Mouse (Mus musculus): ENCODE measurements around the gene Srsf4.

The Srsf4 gene

DNA sequence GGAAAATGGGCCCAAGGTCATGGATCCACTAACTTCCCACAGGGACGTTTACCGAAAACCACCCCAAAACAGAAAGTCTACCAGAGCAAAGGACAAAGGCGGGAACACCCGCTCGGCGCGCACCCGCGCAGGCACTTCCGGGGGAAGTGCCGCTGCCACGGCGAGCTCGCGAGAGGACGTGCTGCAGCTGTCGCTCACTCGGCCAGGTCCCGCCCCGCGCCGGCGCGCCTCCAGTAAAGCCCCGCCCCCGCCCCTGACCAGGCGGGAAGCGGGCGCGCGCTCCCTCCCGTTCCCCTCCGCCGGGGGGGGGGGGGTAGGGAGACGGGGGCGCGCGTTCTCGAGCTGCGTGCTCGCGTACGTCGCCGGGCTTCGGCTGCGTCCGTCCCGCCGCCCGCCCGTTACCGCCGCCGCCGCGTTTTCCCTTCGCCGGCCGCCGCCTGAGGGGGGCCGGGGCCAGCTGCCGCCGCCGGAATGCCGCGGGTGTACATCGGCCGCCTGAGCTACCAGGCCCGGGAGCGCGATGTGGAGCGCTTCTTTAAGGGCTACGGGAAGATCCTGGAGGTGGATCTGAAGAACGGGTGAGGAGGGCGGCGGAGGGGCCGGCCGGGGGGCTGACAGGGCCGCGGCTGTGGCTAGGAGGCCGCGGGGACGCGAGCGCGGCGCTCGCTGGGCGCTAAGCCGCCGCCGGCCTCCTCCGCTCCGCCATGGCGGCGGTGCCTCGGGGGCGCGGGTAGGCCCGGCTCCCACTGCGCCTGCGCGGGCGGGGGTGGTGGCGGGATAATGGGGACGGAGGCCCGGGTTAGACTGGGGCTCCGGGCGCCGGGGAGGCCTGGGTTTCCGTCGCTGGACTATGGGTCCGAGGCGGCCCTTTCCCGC is at the start of gene Srsf4:
Srsf4 (plus strand) TSS at position 325 of the 876 bp plus-strand sequence.
- peak; percentile 84 to 85 for DNase-seq (ENCODE audit: low read depth in 2 of 2, low spot score in 2 of 2)

DNA sequence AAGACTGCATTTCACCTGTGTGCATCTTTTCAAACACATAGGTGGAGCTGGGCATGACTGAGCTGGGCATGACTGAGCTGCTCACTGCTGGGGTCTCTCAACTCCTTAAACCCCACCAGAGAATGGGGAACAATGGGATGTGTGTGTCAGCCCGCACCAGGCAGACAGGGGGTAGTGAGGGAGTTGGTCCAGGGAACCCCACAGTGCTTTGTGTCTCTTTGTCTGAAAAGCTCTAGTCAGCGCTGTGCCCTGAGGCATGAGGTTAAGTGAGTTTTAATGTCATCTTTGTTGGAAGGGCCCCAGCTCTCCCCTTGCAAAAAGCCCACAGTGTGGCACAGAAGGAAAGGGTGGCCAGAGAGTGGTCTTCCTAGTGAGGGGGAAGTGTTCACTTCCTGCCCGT is 48.5 kb upstream of the Srsf4 start:
- no peak for DNase-seq (ENCODE audit: low read depth in 2 of 2, low spot score in 2 of 2)

DNA sequence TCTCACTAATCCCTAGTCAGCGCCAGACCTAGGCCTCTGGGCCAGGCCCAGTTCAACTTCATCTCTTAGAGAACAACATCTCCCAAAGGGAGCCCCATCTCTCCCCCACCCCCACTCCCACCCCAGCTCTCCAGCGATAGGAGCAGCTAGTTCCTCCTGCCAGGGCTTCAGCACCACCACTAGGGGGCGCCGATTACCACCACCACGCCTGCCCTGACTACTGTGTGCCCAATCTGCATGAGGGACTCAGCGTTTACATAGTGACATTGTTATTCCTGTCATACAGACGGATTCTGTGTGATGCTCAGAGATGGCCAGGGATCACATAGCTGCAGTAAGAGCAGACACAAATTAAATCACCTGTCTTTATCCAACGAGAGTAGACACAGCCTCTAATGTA is 47.6 kb upstream of the Srsf4 start:
- DNase-seq (ENCODE audit: low read depth in 2 of 2, low spot score in 2 of 2) = peak; percentile 41 to 47

DNA sequence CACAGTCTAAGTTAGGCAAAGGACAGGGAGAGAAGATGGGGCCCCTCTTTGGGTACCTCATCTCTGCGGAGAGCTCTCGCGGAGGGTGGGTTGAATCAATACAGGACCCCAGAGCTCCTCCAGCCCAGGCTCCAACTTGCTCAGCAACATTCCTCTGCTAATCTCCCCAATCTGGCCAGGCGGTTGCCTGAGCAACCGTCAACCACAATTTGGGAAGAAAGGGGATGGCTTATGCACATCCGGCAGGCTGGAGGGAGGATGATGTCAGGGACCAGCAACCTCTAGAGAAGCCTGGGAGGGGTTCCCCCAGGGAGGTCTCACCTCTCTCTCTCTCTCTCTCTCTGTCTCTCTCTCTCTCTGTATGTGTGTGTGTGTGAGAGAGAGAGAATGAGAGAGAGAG is 46.5 kb upstream of the Srsf4 start:
- DNase-seq (ENCODE audit: low read depth in 2 of 2, low spot score in 2 of 2) = no peak

DNA sequence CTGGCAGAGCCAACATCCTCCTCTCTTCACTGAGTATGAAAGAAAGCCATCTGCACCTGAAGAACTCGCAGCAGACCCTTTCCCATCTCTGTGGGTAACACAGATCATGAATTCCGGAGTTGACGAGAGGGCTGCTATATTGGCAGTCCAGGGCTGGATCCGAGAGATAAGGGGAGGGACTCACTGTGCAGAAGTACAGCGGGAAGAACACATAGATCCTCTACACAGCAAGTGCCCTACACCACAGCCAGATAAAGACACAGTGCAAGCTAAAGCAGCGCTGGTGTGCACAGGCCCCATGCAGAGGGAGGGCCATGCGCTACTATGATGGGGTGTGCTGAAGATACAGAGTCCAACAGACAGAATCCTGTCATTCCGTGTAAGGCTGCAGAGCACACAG is 44.3 kb upstream of the Srsf4 start:
- no peak for DNase-seq (ENCODE audit: low read depth in 2 of 2, low spot score in 2 of 2)

DNA sequence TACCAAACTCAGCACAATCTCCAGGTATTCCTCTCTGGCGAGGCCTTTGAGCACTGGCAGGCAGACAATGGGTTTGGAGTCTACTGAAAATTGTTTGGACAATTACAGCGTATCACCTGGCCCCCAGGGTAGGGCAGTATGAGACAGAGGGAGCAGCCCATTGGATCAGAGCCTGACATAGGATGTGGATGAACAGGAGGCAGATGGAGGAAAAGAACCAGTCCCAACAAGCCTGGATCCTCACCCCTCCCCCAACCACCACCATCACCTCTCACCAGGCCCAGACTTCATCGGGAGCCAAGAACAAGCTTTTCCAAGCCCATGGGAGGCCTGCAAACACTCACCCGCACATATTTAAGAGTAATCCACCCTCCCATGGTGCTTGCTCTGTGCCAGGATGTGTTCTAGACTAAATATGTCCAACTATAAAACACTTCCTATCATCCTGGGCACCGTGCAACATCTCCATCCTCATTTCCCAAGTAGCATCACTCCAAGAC is 41.8 kb upstream of the Srsf4 start:
- no peak for DNase-seq (ENCODE audit: low read depth in 2 of 2, low spot score in 2 of 2)

DNA sequence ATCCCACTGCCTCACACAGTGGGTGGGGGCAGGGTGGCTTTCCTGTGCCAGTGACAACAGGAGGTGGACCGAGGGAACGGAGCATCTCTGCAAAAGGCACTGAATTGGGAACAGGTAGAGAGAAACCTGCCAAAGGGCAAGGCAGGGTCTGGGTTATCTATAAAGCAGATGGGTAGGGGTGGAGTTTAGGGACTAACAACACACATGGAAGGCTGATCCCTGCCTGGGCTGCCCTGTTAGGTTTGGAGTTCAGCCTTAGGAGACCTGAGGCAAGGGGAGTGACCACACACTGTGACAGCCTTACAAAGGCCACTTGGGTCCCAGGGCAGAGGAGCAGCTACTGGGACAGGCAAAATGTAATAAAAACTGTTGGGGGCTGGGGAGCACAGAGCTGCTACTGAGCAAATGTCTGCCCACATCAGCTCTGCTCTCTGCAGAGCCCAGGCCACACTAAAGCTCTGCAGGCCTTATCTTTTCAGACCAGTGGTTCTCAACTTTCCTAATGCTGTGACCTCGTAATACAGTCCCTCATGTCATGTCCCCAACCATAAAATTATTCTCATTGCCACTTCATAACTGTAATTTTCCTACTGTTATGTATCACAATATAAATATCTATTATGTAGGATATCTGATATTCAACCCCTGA is 40.5 kb upstream of the Srsf4 start:
- no peak for DNase-seq (ENCODE audit: low read depth in 2 of 2, low spot score in 2 of 2)

DNA sequence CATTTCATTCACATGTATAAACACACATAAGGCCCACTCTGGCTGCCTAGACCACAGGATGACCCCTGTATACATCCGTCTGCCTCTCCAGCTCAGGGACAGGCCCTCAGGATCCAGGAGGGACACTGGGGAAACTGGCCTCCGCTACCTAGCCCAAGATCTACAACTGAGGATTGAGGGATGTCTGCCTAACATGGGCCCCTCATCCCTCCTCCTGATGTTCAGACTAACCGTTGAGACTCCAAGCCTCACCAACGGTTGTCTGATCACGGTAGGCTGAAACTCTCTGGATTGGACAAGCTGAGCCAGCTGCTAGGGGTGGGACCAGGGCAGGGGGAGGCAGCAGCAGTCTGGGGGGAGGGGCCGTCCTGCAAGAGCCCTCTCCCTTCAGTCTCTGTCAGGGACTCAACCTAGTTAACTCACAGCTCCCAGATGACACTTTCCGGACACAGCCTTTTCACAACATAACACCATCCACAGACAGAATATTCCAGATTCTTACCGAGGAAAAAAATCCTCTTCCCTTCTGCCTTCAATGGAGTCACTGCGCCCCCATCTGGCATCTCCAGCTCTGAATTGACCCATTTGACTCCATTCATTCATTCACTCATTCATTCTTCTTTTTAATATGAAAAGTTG is 39.3 kb upstream of the Srsf4 start:
- no peak for DNase-seq (ENCODE audit: low read depth in 2 of 2, low spot score in 2 of 2)

DNA sequence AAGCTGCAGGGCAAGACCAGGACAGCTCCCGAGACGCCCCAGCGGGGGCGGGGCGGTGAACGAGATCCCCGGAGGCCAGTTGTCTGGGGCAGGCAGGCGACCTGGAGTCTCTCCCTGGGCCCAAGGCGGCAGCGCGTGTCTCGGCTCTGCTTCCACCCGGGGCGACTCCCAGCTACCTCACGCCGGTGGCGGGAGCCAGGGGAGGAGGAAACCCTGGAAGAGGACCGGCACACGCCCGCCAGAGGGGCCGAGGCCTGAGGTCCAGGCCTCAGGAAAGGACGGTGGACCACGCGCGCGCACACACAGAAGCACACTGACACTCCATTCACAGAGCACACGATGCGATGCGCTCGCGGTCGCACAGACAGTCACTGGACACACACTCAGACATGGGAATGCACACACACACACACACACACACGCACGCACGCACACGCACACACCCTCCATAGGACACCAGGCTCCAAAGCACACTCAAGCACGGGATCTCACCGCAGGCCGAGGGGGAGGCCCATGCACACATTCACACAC is 37.0 kb upstream of the Srsf4 start:
- no peak for DNase-seq (ENCODE audit: low read depth in 2 of 2, low spot score in 2 of 2)

DNA sequence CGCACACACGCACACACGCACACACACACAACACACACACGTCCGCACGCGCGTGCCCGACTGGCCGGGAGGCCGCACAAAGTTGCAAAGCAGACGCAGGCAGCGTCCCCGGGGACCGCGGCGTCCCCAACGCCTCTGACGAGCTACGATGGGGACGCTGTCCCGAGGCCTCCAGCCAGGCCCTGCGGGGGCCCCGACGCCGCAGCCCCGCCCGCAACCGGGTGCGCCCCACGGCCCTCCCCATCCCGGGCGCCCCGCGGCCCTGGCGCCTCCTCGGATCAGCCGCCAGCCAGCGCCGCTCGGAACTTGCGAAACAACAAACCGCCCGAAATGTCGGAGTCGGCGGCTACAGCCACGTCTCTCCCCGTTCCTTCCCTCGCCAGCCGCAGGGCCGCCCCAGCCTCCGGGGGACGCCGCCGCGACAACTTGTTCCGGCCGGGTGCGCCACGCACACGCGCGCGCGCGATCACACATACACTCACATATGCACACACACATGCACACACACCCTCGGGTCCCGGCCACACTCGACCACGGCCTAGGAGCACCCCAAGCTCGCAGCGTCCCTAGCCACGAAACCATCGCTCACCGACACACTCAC is 36.4 kb upstream of the Srsf4 start:
- peak in 1 of 2 experiments; percentile 15 for DNase-seq (ENCODE audit: low read depth in 2 of 2, low spot score in 2 of 2)

DNA sequence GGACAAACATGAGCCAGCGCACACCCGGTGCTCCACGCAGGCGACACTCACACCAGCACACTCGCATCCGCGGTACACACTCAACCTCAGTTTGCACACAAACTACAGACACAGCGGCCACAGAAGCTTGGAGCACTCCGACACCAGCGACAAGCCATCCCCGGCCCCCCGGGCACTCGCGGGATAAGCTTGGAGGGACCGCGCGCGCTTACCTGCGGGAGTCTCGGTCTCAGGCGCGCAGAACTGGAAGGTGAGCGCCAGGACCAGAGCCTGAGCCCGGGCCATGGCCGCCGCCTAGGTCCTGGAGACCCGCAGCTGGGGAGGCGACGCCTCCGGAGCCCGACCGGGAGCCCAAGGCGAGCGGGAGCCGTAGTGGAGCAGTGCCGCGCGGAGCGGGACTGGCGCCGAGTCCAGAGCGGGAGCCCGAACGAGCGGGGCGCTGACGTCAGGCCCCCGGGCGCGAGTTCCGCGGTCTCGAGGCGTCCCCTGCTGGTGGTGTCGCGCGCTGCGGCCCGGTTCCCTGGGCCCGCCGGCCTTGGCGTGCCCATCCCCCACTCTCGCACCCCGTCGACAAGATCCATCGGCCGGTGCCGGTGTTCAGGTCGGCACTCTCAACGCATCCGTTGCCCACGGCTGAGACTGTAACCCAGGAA is 35.4 kb upstream of the Srsf4 start, which contains the start of gene Ptpru:
Ptpru (minus strand) TSS at position 417 of the 653 bp plus-strand sequence.
- peak; percentile 83 to 84 for DNase-seq (ENCODE audit: low read depth in 2 of 2, low spot score in 2 of 2)

DNA sequence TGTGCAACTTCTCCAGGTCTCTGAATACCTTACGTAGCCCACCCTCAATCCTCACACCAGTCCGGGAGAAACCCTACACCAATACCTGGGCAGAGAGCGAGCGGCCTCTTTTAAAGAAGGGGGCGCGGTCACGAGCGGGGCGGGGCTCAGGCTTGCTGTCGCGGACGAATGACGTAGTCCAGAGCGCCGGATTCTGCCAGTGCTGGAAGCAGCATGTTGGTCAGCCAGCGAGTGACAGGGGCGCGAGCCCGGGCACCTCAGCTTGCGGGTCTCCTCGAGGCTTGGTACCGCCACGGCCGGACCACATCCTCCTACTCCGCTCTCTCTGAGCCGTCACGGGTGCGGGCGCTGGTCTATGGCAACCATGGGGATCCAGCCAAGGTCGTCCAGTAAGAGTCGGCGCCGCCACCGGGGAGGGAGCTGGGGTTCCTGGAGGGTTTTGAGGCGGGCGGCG is 30.1 kb upstream of the Srsf4 start, which contains the start of gene Mecr:
Mecr (plus strand) TSS at position 181 of the 454 bp plus-strand sequence.
- DNase-seq (ENCODE audit: low read depth in 2 of 2, low spot score in 2 of 2) = peak; percentile 85 to 94

DNA sequence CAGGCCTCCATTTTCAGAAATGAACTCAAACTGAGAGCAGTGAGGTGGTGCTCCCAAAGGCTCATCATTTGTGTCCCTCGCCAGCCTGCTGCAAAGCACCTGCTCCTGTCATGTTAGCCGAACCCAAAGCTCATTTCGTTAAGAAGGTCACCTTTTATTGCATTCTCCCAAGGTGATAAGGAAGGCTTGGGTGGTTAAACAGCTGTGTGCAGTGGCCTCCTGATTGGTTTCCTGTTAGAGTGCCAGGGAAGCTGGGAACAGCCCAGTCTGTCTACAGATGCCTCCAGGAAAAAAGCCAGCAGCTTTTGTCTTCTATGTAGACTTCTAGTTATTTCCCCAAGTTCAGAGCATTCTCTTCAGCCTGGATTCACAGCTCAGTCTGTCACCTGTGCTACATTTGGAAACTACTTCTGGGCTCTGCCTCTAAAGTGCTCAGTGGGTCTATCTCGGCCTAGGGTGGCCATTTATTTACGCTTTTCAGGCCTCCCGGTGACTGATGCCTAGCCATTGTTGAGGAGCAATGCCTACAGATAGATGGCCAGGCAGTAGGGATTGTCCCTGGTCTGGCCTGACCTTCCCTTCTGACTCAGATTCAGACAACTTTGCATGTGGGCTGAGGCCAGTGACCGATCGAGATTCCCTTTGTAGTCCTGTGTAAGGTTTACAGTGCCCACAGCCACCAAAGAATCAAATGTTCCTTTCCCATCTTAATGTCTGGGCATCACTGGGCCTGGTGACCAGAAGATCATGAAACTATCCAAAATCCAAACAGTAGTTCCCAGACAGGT is 27.2 kb upstream of the Srsf4 start:
- no peak for DNase-seq (ENCODE audit: low read depth in 2 of 2, low spot score in 2 of 2)

DNA sequence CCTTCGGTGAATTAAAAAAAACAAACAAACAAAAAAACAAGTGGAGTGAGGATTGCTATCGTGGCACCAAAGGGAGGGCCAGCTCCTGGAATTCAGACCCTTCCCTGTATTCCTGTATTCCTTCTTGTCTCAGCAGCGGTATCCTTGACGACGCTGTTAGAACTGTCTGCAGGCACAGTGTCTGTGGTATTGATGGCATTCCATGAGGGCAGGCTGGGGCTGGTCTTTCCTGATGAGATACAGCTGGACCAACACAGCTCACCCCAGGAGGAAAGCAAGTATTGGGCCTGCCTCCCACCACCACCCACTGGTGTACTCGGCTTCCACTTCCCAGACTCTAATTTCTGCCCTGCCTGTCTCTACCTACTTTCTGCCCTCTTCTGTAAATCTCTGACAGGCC is 25.3 kb upstream of the Srsf4 start:
- DNase-seq (ENCODE audit: low read depth in 2 of 2, low spot score in 2 of 2) = no peak

DNA sequence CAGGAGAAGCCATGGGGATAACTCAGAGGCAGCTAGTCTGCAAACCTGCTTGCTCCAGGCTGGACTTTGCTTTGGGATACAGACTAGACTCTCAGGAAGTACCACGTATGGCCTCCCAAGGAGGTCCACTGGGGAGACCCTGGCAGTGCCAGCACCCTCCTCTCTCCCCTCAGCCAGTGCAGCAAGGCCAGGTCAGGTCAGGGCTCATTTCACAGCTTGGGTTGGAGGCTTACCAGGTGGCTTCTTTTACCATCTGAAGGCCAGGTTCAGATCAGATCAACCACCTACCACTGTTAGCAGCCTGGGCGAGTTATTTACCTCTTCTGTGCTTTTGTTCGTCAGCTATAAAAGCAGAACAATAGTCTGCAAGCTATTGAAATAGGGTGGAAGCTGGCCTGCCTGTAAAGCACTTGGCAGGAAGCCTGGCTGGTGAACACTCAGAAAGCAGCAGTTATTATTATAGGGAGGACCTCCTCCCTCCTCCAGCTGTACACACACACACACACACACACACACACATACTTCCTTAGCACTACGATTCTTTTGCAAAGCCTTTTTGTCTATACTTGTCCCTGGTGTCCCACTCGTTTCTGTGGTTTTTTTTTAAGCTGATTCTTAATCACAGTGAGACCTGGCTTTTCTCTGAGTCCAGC is 23.3 kb upstream of the Srsf4 start:
- DNase-seq (ENCODE audit: low read depth in 2 of 2, low spot score in 2 of 2) = no peak

DNA sequence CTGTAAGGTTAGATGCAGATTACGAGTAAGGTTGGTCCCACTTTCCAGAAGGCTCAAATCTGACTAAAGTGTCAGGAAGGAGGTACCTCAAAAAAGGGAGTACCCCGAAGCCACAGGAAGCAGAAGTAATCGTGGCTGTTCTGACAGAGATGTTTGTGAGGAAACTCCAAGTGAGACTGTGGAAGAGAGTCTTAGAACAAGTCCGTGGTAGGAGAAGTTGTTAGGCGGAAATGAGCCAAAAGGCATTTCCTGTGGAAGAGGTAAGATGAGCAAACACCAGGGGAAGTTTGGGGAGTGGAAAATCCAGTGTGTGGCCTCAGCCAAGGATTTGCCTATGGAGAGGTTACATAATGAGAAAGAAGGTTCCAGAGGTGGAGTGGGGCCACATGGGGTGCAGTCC is 18.5 kb upstream of the Srsf4 start:
- no peak for DNase-seq (ENCODE audit: low read depth in 2 of 2, low spot score in 2 of 2)

DNA sequence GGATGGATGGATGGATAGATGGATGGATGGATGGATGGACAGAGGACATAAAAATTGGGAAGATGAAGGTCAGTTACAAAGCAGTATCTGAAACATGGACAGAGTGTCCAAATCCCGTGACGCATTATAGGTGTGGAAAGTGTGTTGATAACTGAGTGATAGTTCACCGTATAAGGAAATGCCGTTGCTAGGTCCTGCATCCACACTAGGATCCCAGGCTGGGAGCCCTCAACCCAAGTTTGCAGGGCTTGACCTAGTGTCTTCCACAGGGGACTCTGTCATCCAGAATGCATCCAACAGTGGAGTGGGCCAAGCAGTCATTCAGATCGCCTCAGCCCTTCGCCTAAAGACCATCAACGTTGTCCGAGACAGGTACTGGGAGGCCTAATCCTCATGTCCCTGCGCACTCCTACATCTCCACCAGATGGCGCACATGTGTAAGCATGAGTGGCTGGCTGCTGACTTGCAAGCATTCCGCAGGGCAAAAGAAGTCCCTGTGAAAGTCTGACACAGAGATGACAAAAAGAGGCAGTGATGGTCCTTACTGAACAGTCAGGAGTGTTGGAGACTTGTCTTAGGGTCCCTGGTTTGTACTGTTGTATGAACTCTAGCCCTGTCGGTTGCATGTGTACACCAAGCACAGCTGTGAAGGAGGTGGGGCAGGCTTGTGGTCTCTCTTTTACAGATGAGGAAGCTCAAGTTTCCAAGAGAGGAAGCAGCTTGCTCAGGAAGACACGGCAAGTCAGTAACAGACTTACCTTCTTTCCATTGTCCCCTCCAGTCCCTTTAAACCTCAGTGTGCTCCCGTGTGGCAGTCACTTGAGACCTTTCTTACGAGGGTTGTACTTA is 12.7 kb upstream of the Srsf4 start:
- peak; percentile 74 to 84 for DNase-seq (ENCODE audit: low read depth in 2 of 2, low spot score in 2 of 2)

DNA sequence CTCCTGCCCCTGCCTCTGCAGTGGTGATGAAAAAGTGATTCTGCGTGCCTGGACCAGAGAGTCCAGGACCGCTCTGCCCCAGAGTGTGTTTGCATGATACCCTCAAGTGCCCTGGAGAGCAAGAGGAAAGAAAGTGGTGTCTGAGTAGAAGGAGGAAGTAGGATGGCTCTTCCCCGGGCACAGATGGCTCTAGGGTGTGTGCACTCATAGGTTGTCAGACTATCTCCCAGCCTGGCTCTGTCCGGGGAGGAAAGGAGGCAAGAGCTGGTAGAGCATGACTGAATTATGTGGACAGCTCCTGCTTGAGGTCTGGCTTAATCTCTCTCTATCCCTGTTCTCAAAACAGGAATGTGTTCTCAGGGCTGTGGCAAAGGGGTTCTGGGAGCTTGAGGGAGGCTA is 12.1 kb upstream of the Srsf4 start:
- no peak for DNase-seq (ENCODE audit: low read depth in 2 of 2, low spot score in 2 of 2)
